Mouse (Mus musculus): ENCODE measurements around the gene Tarm1. TPM values are rescaled to one million over a fixed set of nuclear protein-coding genes. Genes with fewer than 3 reads are reported as not detected.
A peak's percentile ranks its signal among the peaks of the same experiment; 100 is the strongest.

The Tarm1 gene
- polyA plus RNA-seq, 1 experiment from 2014 or later = not detected

DNA sequence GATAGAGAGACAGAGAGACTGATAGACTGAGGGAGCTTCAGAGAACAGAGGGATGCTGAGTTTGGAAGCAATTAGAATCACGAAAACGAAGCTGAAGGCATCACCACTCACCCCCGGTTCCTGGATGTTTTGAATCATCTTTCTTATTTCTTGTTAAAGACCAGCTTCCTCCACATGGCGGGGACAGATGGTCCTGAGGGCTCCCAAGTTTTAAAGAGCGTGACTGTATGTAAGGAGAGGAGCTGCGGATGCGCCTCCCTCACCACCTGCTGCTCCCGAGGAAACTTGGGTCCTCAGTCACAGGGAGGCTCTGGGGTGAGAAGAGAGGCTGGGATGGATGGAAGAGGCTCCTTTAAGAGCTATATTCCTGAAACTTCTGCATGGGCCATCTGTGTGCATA, 42.2 kb downstream of the Tarm1 start:
- no peaks in the 10 kb centered on the region for H3K36me3 ChIP-seq (ENCODE audit: control insufficient read depth, insufficient read depth, low read length)
- no peaks in the 10 kb centered on the region for H3K9me3 ChIP-seq (ENCODE audit: control insufficient read depth, low read length)
- no peaks in the 10 kb centered on the region for H3K4me1 ChIP-seq (ENCODE audit: control insufficient read depth, insufficient read depth, low read length)
- no peak overlapping the region for H3K4me3 ChIP-seq (ENCODE audit: low read length)
- H3K27me3 ChIP-seq (replicated peaks; ENCODE audit: control insufficient read depth, insufficient read depth, low read length) = no peaks in the 10 kb centered on the region
- no peak overlapping the region for H3K27ac ChIP-seq (ENCODE audit: low read length)
- H3K4me2 ChIP-seq (ENCODE audit: low read depth, low read length) = no peak overlapping the region
- no peak for ATAC-seq
- H3K9ac ChIP-seq (ENCODE audit: low read depth, low read length) = no peak overlapping the region
- 83% methylated on average over 8 of the region's 8 CpGs for WGBS

DNA sequence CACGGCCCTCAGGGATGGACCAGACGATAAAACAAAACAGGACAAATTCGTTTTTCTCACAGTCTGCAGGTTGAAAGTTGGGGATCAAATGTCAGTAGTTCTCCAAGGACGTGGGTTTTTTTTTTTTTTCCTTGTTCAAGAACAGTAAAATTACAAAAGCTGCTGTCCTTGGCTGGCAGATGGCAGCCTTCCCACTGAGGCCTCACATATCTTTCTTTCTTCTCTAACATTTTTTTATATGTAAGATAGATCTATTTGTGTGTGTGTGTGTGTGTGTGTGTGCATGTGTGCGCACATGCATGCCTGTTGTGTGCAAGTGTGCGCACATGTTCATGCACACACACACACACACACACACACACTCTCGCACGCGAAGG, 44.6 kb downstream of the Tarm1 start:
- H3K36me3 ChIP-seq (ENCODE audit: control insufficient read depth, insufficient read depth, low read length) = no peaks in the 10 kb centered on the region
- no peak overlapping the region for H3K4me3 ChIP-seq (ENCODE audit: low read length)
- no peak for ATAC-seq
- WGBS = 69% methylated on average over 9 of the region's 9 CpGs
- H3K9ac ChIP-seq (ENCODE audit: low read depth, low read length) = no peak overlapping the region
- H3K9me3 ChIP-seq (ENCODE audit: control insufficient read depth, low read length) = no peaks in the 10 kb centered on the region
- H3K4me1 ChIP-seq (ENCODE audit: control insufficient read depth, insufficient read depth, low read length) = no peaks in the 10 kb centered on the region
- no peaks in the 10 kb centered on the region for H3K27me3 ChIP-seq (replicated peaks; ENCODE audit: control insufficient read depth, insufficient read depth, low read length)
- no peak overlapping the region for H3K4me2 ChIP-seq (ENCODE audit: low read depth, low read length)
- no peak overlapping the region for H3K27ac ChIP-seq (ENCODE audit: low read length)

DNA sequence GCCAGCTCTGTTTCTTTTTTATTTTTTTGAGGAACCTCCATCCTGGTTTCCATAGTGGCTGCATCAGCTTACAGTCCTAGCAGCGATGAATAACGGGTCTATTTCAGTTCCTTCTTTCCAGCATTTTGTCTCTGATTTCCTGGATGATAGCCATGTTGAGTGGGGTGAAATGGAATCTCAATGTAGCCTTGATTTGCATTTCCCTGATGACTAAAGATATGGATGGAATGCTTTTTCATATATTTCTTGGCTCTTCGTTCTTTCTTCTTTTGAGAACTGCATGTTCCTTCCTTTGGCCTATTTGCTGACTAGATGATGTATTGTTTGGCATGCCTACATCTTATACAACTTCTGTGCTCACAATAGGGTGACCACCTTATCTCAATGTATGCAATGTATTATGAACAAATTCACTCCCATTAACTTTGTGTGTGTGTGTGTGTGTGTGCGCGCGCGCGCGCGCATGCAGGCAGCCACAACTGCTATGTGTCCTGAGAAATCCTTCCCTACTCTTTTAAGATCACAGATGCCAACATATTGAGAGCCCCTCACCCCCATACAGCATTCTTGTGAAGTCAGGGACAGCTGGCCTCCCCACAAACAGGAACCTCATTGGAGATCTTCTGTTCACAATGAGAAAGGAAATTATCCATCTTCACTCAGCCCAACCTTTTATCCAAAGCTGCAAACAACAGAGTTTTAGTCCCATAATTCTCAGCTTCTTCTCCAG, 45.1 kb downstream of the Tarm1 start:
- H3K36me3 ChIP-seq (ENCODE audit: control insufficient read depth, insufficient read depth, low read length) = no peaks in the 10 kb centered on the region
- H3K4me1 ChIP-seq (ENCODE audit: control insufficient read depth, insufficient read depth, low read length) = no peaks in the 10 kb centered on the region
- H3K27ac ChIP-seq (ENCODE audit: low read length) = no peak overlapping the region
- WGBS = 86% methylated on average over 10 of the region's 10 CpGs
- H3K9me3 ChIP-seq (ENCODE audit: control insufficient read depth, low read length) = no peaks in the 10 kb centered on the region
- H3K4me2 ChIP-seq (ENCODE audit: low read depth, low read length) = no peak overlapping the region
- H3K4me3 ChIP-seq (ENCODE audit: low read length) = no peak overlapping the region
- H3K27me3 ChIP-seq (replicated peaks; ENCODE audit: control insufficient read depth, insufficient read depth, low read length) = no peaks in the 10 kb centered on the region
- no peak for ATAC-seq
- no peak overlapping the region for H3K9ac ChIP-seq (ENCODE audit: low read depth, low read length)

DNA sequence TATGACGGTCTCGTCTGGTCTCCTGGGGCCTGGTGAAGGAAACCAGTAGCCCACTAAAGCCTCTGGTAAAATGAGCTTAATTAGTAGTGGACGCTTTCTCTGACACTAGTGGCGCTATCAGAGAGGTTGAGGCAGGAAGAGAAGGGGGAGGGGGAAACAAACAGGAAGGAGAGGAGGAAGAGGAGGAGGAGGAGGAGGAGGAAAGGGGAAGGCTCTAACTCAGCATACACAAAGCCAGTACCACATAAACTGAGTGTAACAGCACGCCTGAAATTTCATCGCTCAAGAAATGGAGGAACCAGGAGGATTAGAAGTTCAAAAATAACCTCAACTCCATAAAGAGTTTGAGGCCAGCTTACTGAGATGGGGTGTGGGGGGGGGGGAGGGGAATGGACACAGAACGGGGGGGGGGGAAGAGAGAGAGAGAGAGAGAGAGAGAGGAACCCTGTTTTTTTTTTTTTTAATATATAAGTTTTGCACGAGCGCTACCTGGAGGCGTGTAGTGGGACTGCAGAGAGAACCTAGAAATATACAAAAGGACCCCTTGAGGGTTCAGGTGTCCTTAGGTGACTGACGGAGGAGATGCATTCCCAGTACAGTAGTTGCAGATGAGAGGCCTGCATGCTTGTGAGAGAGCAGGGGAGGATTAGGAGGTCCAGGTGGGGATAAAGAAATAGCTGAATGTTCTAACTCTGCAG, 48.8 kb downstream of the Tarm1 start:
- Histone ChIP-seq H3K9ac (ENCODE audit: low read depth, low read length) (no peak overlapping the region), H3K36me3 (ENCODE audit: control insufficient read depth, insufficient read depth, low read length) (no peaks in the 10 kb centered on the region), H3K9me3 (ENCODE audit: control insufficient read depth, low read length) (no peaks in the 10 kb centered on the region), H3K27me3 (replicated peaks; ENCODE audit: control insufficient read depth, insufficient read depth, low read length) (no peaks in the 10 kb centered on the region), H3K27ac (ENCODE audit: low read length) (no peak overlapping the region), H3K4me2 (ENCODE audit: low read depth, low read length) (no peak overlapping the region), H3K4me1 (ENCODE audit: control insufficient read depth, insufficient read depth, low read length) (no peaks in the 10 kb centered on the region), H3K4me3 (ENCODE audit: low read length) (no peak overlapping the region)
- ATAC-seq = no peak
- 49% methylated on average over 11 of the region's 11 CpGs for WGBS

DNA sequence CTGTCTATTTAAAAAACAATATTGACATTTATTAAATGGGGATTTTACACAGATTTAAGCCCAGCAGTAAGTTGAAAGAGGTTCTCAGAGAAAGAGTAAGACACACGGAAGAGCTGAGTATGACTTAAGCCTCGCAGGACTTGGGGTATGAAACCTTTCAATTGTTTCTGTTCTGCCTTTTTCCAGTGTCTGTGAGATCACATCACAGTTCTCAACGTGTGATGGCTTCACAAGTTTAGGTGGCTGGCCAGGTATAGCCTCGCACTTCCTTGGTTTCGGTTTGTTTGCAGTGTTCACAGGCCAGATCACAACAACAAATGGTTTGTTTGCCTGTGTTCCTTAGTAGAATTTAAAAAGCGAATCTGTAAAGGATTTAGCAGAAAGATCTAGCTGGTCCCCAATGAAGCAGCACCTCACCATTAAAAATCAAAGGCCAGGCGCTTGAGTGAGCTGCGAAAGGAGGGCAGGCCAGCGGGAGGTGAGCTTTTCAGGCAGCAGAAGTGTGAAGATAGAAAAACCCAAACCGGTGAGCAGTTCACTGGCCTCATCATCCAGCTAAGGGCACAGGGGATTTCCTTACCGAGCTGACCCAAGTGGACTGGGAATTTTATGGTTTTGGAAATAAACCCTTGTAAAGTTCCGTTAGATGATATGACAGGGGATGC, 49.5 kb downstream of the Tarm1 start:
- 51% methylated on average over 12 of the region's 12 CpGs for WGBS
- Histone ChIP-seq H3K9ac (ENCODE audit: low read depth, low read length) (no peak overlapping the region), H3K36me3 (ENCODE audit: control insufficient read depth, insufficient read depth, low read length) (no peaks in the 10 kb centered on the region), H3K4me2 (ENCODE audit: low read depth, low read length) (no peak overlapping the region), H3K4me3 (ENCODE audit: low read length) (no peak overlapping the region), H3K4me1 (ENCODE audit: control insufficient read depth, insufficient read depth, low read length) (no peaks in the 10 kb centered on the region), H3K27ac (ENCODE audit: low read length) (no peak overlapping the region), H3K27me3 (replicated peaks; ENCODE audit: control insufficient read depth, insufficient read depth, low read length) (no peaks in the 10 kb centered on the region), H3K9me3 (ENCODE audit: control insufficient read depth, low read length) (no peaks in the 10 kb centered on the region)
- ATAC-seq = no peak

DNA sequence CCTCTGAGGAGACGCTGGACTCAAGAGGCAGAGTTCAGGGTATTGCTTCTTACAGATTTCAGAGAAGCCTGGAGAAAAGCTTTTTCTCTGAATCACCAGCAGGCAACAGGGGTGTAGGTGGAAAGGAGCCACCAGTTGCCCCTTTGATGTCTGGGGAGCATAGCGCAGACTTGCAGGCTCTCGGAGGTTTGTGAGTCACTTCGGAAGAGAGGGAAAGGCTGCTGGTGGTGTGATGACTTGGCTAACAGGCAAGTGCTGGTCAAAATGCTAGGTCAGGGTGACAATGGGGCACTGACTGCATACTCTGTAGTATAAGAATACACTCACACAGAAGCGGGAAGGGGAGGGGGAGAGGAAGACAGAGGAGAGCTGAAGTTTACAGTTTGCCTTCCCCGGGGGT, 51.3 kb downstream of the Tarm1 start:
- H3K4me3 ChIP-seq (ENCODE audit: low read length) = no peak overlapping the region
- no peaks in the 10 kb centered on the region for H3K36me3 ChIP-seq (ENCODE audit: control insufficient read depth, insufficient read depth, low read length)
- H3K9ac ChIP-seq (ENCODE audit: low read depth, low read length) = no peak overlapping the region
- no peak overlapping the region for H3K27ac ChIP-seq (ENCODE audit: low read length)
- no peak overlapping the region for H3K4me2 ChIP-seq (ENCODE audit: low read depth, low read length)
- H3K27me3 ChIP-seq (replicated peaks; ENCODE audit: control insufficient read depth, insufficient read depth, low read length) = no peaks in the 10 kb centered on the region
- no peaks in the 10 kb centered on the region for H3K4me1 ChIP-seq (ENCODE audit: control insufficient read depth, insufficient read depth, low read length)
- ATAC-seq = no peak
- 30% methylated on average over 6 of the region's 6 CpGs for WGBS
- H3K9me3 ChIP-seq (ENCODE audit: control insufficient read depth, low read length) = no peaks in the 10 kb centered on the region

DNA sequence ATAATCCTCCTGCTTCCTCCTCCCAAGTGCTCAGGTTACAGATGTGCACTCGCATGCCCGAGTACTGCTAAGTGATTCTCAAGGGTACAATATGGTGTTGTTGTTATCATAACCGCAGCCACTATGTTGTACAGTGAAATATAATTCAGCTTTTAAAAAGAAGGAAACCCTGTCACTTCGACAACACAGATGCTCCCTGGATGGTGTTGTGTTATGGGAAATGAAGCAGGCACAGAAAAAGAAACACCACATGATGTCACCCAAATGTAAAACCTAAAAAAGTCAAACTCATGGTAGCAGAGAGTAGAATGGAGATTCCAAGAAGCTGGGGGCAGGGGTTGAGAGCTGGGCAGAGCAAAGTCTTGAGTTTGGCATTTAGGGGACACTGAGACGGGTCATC, 51.8 kb downstream of the Tarm1 start:
- WGBS = 67% methylated on average over 5 of the region's 5 CpGs
- no peak overlapping the region for H3K4me3 ChIP-seq (ENCODE audit: low read length)
- no peak overlapping the region for H3K4me2 ChIP-seq (ENCODE audit: low read depth, low read length)
- H3K27me3 ChIP-seq (replicated peaks; ENCODE audit: control insufficient read depth, insufficient read depth, low read length) = no peaks in the 10 kb centered on the region
- no peaks in the 10 kb centered on the region for H3K4me1 ChIP-seq (ENCODE audit: control insufficient read depth, insufficient read depth, low read length)
- no peaks in the 10 kb centered on the region for H3K36me3 ChIP-seq (ENCODE audit: control insufficient read depth, insufficient read depth, low read length)
- H3K9ac ChIP-seq (ENCODE audit: low read depth, low read length) = no peak overlapping the region
- ATAC-seq = no peak
- H3K27ac ChIP-seq (ENCODE audit: low read length) = no peak overlapping the region
- H3K9me3 ChIP-seq (ENCODE audit: control insufficient read depth, low read length) = no peaks in the 10 kb centered on the region

DNA sequence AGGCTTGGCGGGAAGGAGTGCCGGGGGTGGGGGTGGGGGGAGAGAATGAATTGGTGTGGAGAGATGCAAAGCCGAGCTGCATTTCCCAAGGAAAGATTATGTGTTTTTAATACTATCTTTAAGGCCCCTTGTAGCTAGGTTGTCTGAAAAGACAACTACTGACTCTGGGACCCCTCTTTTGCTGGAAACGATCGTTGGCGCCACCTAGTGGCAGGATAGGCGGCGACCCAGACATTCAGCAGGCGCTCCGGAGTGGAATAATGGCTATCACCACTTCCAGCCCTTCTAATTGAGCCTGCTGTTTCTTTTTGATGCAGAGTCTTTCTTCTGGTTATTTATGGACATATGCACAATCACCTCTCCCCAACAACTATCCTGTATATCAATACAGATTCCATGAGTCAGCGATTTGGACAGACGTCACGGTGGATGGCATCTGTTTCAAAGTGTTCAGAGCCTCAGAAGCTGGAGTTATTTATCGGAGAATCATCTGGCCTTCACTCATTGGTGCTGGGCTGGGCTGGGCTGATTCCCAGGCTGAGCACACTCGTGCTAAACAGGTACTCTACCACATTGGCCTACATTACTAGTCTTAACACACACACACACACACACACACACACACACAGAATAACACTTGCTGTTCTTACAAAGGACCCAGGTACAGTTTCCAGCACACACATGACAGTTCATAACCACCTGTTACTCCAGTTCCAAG, 53.5 kb downstream of the Tarm1 start:
- Histone ChIP-seq H3K9me3 (ENCODE audit: control insufficient read depth, low read length) (no peaks in the 10 kb centered on the region), H3K27me3 (replicated peaks; ENCODE audit: control insufficient read depth, insufficient read depth, low read length) (no peaks in the 10 kb centered on the region), H3K36me3 (ENCODE audit: control insufficient read depth, insufficient read depth, low read length) (no peaks in the 10 kb centered on the region), H3K27ac (ENCODE audit: low read length) (no peak overlapping the region), H3K9ac (ENCODE audit: low read depth, low read length) (no peak overlapping the region), H3K4me2 (ENCODE audit: low read depth, low read length) (no peak overlapping the region), H3K4me3 (ENCODE audit: low read length) (no peak overlapping the region), H3K4me1 (ENCODE audit: control insufficient read depth, insufficient read depth, low read length) (no peaks in the 10 kb centered on the region)
- WGBS = 22% methylated on average over 15 of the region's 15 CpGs
- peak; percentile 60; the same call in 1 of the 2 replicates for ATAC-seq

DNA sequence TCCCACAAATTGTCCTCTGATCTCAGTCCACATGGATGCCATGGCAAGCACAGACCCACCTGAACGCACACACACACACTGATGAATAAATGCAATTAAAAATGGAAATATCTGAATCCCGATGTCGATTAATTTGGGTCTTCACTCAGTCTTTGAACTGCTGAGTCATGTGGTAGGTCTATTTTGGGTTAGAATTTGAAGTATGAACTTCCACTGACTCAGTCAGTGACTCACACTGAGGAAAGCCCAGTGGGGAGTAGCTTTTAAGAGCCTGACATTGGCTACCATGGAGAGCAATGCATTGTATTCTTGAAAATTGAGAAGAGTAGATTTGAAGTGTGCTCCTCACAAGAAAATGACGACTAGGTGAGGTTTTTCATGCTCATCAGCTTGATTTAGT, 55.4 kb downstream of the Tarm1 start:
- Histone ChIP-seq H3K4me2 (ENCODE audit: low read depth, low read length) (no peak overlapping the region), H3K36me3 (ENCODE audit: control insufficient read depth, insufficient read depth, low read length) (no peaks in the 10 kb centered on the region), H3K9me3 (ENCODE audit: control insufficient read depth, low read length) (no peaks in the 10 kb centered on the region), H3K27me3 (replicated peaks; ENCODE audit: control insufficient read depth, insufficient read depth, low read length) (no peaks in the 10 kb centered on the region), H3K9ac (ENCODE audit: low read depth, low read length) (no peak overlapping the region), H3K27ac (ENCODE audit: low read length) (no peak overlapping the region), H3K4me1 (ENCODE audit: control insufficient read depth, insufficient read depth, low read length) (no peaks in the 10 kb centered on the region), H3K4me3 (ENCODE audit: low read length) (no peak overlapping the region)
- 82% methylated on average over 4 of the region's 4 CpGs for WGBS
- no peak for ATAC-seq

Measured in intestine, embryonic 16.5 days (tissue).